Mouse (Mus musculus): ENCODE results near the gene Scin. TPM values are rescaled to one million over a fixed set of nuclear protein-coding genes. Genes with fewer than 3 reads are reported as not detected.

Gene Scin
- polyA plus RNA-seq, 1 experiment from 2014 or later: 5.5 TPM

GRCm38 (mm10) chr12:40047024-40047423 lies 87.0 kb downstream of the Scin start:
- no peaks in the 10 kb centered on the region for H3K27me3 ChIP-seq
- no peaks in the 10 kb centered on the region for H3K9me3 ChIP-seq
- no peak overlapping the region for H3K4me2 ChIP-seq
- no peaks in the 10 kb centered on the region for H3K36me3 ChIP-seq
- H3K4me3 ChIP-seq: no peak overlapping the region
- H3K27ac ChIP-seq: no peak overlapping the region
- 49% methylated on average over 1 of the region's 1 CpGs for WGBS
- ATAC-seq (ENCODE audit: insufficient number of reproducible peaks, insufficient read depth, low FRiP score, low TSS enrichment, low read depth): no peak
- H3K9ac ChIP-seq: no peak overlapping the region
- H3K4me1 ChIP-seq: no peaks in the 10 kb centered on the region

GRCm38 (mm10) chr12:40043816-40044585 lies 90.0 kb downstream of the Scin start:
- Histone ChIP-seq H3K9me3 (no peaks in the 10 kb centered on the region), H3K4me3 (no peak overlapping the region), H3K27me3 (no peaks in the 10 kb centered on the region), H3K9ac (no peak overlapping the region), H3K4me1 (no peaks in the 10 kb centered on the region), H3K4me2 (no peak overlapping the region), H3K27ac (no peak overlapping the region), H3K36me3 (no peaks in the 10 kb centered on the region)
- no peak for ATAC-seq (ENCODE audit: insufficient number of reproducible peaks, insufficient read depth, low FRiP score, low TSS enrichment, low read depth)
- 86% methylated on average over 8 of the region's 8 CpGs for WGBS

- H3K9me3 ChIP-seq: no peaks in the 10 kb centered on the region
- H3K9ac ChIP-seq: no peak overlapping the region
- no peak overlapping the region for H3K4me3 ChIP-seq
- no peak overlapping the region for H3K27ac ChIP-seq
- H3K36me3 ChIP-seq: no peaks in the 10 kb centered on the region
- ATAC-seq (ENCODE audit: insufficient number of reproducible peaks, insufficient read depth, low FRiP score, low TSS enrichment, low read depth): no peak
- peaks cover 9% of the 10 kb centered on the region; the same call in 1 of the 2 replicates for H3K4me1 ChIP-seq
- no peaks in the 10 kb centered on the region for H3K27me3 ChIP-seq
- no peak overlapping the region for H3K4me2 ChIP-seq
These were observed 94.0 kb downstream of the Scin start for GRCm38 (mm10) chr12:40040067-40040466.

- Histone ChIP-seq H3K9me3 (no peaks in the 10 kb centered on the region), H3K36me3 (no peaks in the 10 kb centered on the region), H3K4me2 (peak within 1 kb of the TSS; percentile 77), H3K27me3 (no peaks in the 10 kb centered on the region), H3K9ac (peak within 1 kb of the TSS; percentile 86), H3K4me3 (peak within 1 kb of the TSS; percentile 82), H3K4me1 (peaks cover 9% of the 10 kb centered on the region; the same call in 1 of the 2 replicates), H3K27ac (peak within 1 kb of the TSS; percentile 86)
- under 1% methylated on average over 68 of the region's 68 CpGs for WGBS
- peak; percentile 84 for ATAC-seq (ENCODE audit: insufficient number of reproducible peaks, insufficient read depth, low FRiP score, low TSS enrichment, low read depth)
These were observed 96.1 kb downstream of the Scin start, which contains the start of gene Arl4a for GRCm38 (mm10) chr12:40037876-40038463. Gene Arl4a, minus strand, starts transcription at chr12:40038025.

- ATAC-seq (ENCODE audit: insufficient number of reproducible peaks, insufficient read depth, low FRiP score, low TSS enrichment, low read depth): peak; percentile 98
- H3K9ac ChIP-seq: peak overlapping the region; percentile 86
- peak overlapping the region; percentile 77 for H3K4me2 ChIP-seq
- H3K27ac ChIP-seq: peak overlapping the region; percentile 86
- under 1% methylated on average over 58 of the region's 60 CpGs for WGBS
- peaks cover 9% of the 10 kb centered on the region; the same call in 1 of the 2 replicates for H3K4me1 ChIP-seq
- H3K9me3 ChIP-seq: no peaks in the 10 kb centered on the region
- H3K36me3 ChIP-seq: no peaks in the 10 kb centered on the region
- peak overlapping the region; percentile 82 for H3K4me3 ChIP-seq
- no peaks in the 10 kb centered on the region for H3K27me3 ChIP-seq
These were observed 96.7 kb downstream of the Scin start for GRCm38 (mm10) chr12:40037226-40037813.

GRCm38 (mm10) chr12:40036666-40037065 lies 97.4 kb downstream of the Scin start:
- 7% methylated on average over 11 of the region's 11 CpGs for WGBS
- ATAC-seq (ENCODE audit: insufficient number of reproducible peaks, insufficient read depth, low FRiP score, low TSS enrichment, low read depth): no peak
- Histone ChIP-seq H3K9ac (peak overlapping the region; percentile 86), H3K4me3 (peak overlapping the region; percentile 82), H3K4me2 (peak overlapping the region; percentile 77), H3K27me3 (no peaks in the 10 kb centered on the region), H3K27ac (peak overlapping the region; percentile 82), H3K9me3 (no peaks in the 10 kb centered on the region), H3K4me1 (peaks cover 9% of the 10 kb centered on the region; the same call in 1 of the 2 replicates), H3K36me3 (no peaks in the 10 kb centered on the region)

GRCm38 (mm10) chr12:40035506-40035905 lies 98.5 kb downstream of the Scin start:
- Histone ChIP-seq H3K36me3 (no peaks in the 10 kb centered on the region), H3K4me2 (peak overlapping the region; percentile 77), H3K4me1 (peaks cover 9% of the 10 kb centered on the region; the same call in 1 of the 2 replicates), H3K4me3 (peak overlapping the region; percentile 82), H3K27ac (no peak overlapping the region), H3K9me3 (0 out of 2 replicates have a peak, but pooled peaks cover 4% of the 10 kb centered on the region), H3K9ac (no peak overlapping the region), H3K27me3 (no peaks in the 10 kb centered on the region)
- 80% methylated on average over 4 of the region's 4 CpGs for WGBS
- no peak for ATAC-seq (ENCODE audit: insufficient number of reproducible peaks, insufficient read depth, low FRiP score, low TSS enrichment, low read depth)

GRCm38 (mm10) chr12:40029201-40029600 lies 104.8 kb downstream of the Scin start:
- WGBS: 76% methylated on average over 4 of the region's 4 CpGs
- Histone ChIP-seq H3K9me3 (0 out of 2 replicates have a peak, but pooled peaks cover 4% of the 10 kb centered on the region), H3K4me2 (no peak overlapping the region), H3K27ac (no peak overlapping the region), H3K4me1 (no peaks in the 10 kb centered on the region), H3K36me3 (no peaks in the 10 kb centered on the region), H3K4me3 (no peak overlapping the region), H3K9ac (no peak overlapping the region), H3K27me3 (no peaks in the 10 kb centered on the region)
- no peak for ATAC-seq (ENCODE audit: insufficient number of reproducible peaks, insufficient read depth, low FRiP score, low TSS enrichment, low read depth)

- no peaks in the 10 kb centered on the region for H3K4me1 ChIP-seq
- no peak for ATAC-seq (ENCODE audit: insufficient number of reproducible peaks, insufficient read depth, low FRiP score, low TSS enrichment, low read depth)
- no peaks in the 10 kb centered on the region for H3K27me3 ChIP-seq
- 84% methylated on average over 3 of the region's 3 CpGs for WGBS
- no peaks in the 10 kb centered on the region for H3K36me3 ChIP-seq
- H3K9ac ChIP-seq: no peak overlapping the region
- no peak overlapping the region for H3K4me3 ChIP-seq
- no peak overlapping the region for H3K4me2 ChIP-seq
- H3K9me3 ChIP-seq: 0 out of 2 replicates have a peak, but pooled peaks cover 4% of the 10 kb centered on the region
- no peak overlapping the region for H3K27ac ChIP-seq
These were observed 106.2 kb downstream of the Scin start for GRCm38 (mm10) chr12:40027846-40028245.

- Histone ChIP-seq H3K27ac (no peak overlapping the region), H3K9me3 (0 out of 2 replicates have a peak, but pooled peaks cover 4% of the 10 kb centered on the region), H3K9ac (no peak overlapping the region), H3K4me1 (no peaks in the 10 kb centered on the region), H3K36me3 (no peaks in the 10 kb centered on the region), H3K4me2 (no peak overlapping the region), H3K27me3 (no peaks in the 10 kb centered on the region), H3K4me3 (no peak overlapping the region)
- ATAC-seq (ENCODE audit: insufficient number of reproducible peaks, insufficient read depth, low FRiP score, low TSS enrichment, low read depth): no peak
- WGBS: 87% methylated on average over 3 of the region's 3 CpGs
These were observed 106.6 kb downstream of the Scin start for GRCm38 (mm10) chr12:40027444-40027843.

GRCm38 (mm10) chr12:40023918-40024317 lies 110.1 kb downstream of the Scin start:
- Histone ChIP-seq H3K36me3 (no peaks in the 10 kb centered on the region), H3K4me3 (no peak overlapping the region), H3K9me3 (no peaks in the 10 kb centered on the region), H3K27me3 (no peaks in the 10 kb centered on the region), H3K4me1 (no peaks in the 10 kb centered on the region), H3K27ac (no peak overlapping the region), H3K4me2 (no peak overlapping the region), H3K9ac (no peak overlapping the region)
- WGBS: 90% methylated on average over 2 of the region's 2 CpGs
- no peak for ATAC-seq (ENCODE audit: insufficient number of reproducible peaks, insufficient read depth, low FRiP score, low TSS enrichment, low read depth)
